In the genomic region with DNA sequence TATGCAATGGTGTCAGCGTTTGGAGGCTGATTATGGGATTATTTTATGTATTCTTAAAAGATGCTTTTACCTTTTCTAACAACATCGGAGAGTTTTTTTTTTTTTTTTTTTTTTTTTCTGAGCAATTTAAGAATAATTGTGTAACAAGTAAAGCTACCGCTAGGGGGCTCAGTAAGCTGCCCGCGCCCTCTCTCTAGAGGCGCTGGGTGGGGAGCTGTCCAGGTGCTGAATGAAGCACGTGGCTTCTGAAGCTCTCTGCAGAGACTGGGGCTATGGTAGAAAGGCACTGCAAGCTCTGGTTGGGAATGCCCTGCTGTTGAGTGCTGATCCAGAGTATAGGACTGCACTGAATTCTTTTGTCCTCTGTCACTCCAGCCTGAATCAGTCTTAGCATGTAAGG, we compare ENCODE assay signal across 8 mouse cellular contexts. TPM values are rescaled to one million over a fixed set of nuclear protein-coding genes. Genes with fewer than 3 reads are reported as not detected.
DNase-seq lines count a peak whose midpoint lies in the region; ATAC-seq lines count a peak whose summit lies in the region.

No protein-coding gene starts in this region.

- H3K27ac ChIP-seq in heart, embryonic 10.5 days = no peak overlapping the region
- no peak overlapping the region for H3K27ac ChIP-seq in lung, embryonic 16.5 days (ENCODE audit: low read length)

- H3K27me3 ChIP-seq in heart, embryonic 10.5 days (ENCODE audit: insufficient read depth, poor library complexity, severe bottlenecking) = no peaks in the 10 kb centered on the region
- H3K27me3 ChIP-seq in lung, embryonic 16.5 days (ENCODE audit: control insufficient read depth, insufficient read depth, low read depth, low read length) = no peaks in the 10 kb centered on the region

- peak; percentile 75 to 78 for DNase-seq in adrenal gland, adult 18-20 months (ENCODE audit: low spot score in 2 of 2)
- DNase-seq in embryo, embryonic 10.5 days (ENCODE audit: low spot score) = peak; percentile 93
- peak; percentile 86 for DNase-seq in heart, embryonic 10.5 days (ENCODE audit: low spot score)
- DNase-seq in kidney, postnatal 25 days = peak; percentile 91 to 93
- peak; percentile 65 for DNase-seq in right cerebral cortex, postnatal 14 days
- DNase-seq in urinary bladder, postnatal 25 days (ENCODE audit: low spot score) = peak; percentile 82

- no peaks in the 10 kb centered on the region for H3K4me1 ChIP-seq in heart, embryonic 10.5 days
- no peaks in the 10 kb centered on the region for H3K4me1 ChIP-seq in lung, embryonic 16.5 days (replicated peaks; ENCODE audit: control insufficient read depth, insufficient read depth, low read length)

- no peak overlapping the region for H3K4me2 ChIP-seq in lung, embryonic 16.5 days (ENCODE audit: low read depth, low read length)

- 6% methylated on average over 7 of the region's 7 CpGs for WGBS in heart, embryonic 10.5 days
- 1% methylated on average over 7 of the region's 7 CpGs for WGBS in lung, embryonic 16.5 days

- H3K4me3 ChIP-seq in heart, embryonic 10.5 days = no peak overlapping the region
- H3K4me3 ChIP-seq in lung, embryonic 16.5 days (ENCODE audit: low read length) = no peak overlapping the region

- H3K36me3 ChIP-seq in heart, embryonic 10.5 days = no peaks in the 10 kb centered on the region
- H3K36me3 ChIP-seq in lung, embryonic 16.5 days (ENCODE audit: control insufficient read depth, insufficient read depth, low read length) = no peaks in the 10 kb centered on the region

- H3K9ac ChIP-seq in lung, embryonic 16.5 days (ENCODE audit: low read length) = no peak overlapping the region

- peak; percentile 85 for ATAC-seq in CD4-positive, CD25-positive, alpha-beta regulatory T cell, adult 4 months
- peak; percentile 80 for ATAC-seq in lung, embryonic 16.5 days (ENCODE audit: low read depth)

- no peaks in the 10 kb centered on the region for H3K9me3 ChIP-seq in heart, embryonic 10.5 days
- H3K9me3 ChIP-seq in lung, embryonic 16.5 days (ENCODE audit: control insufficient read depth, low read length) = no peaks in the 10 kb centered on the region

RNA-seq across cellular contexts. Expression of gene Erc2, which starts 26.0 kb away (rescaled TPM):
- polyA plus RNA-seq in CD4-positive, CD25-positive, alpha-beta regulatory T cell, adult 4 months (2017; shearing (Covaris generic)) = under 1 TPM in 1 of 2 experiments, not detected in 1; 0.38 TPM
- total RNA-seq in adrenal gland, adult 18-20 months (2021) = 1 to 10 TPM; 5.0 to 8.5 TPM
- polyA plus RNA-seq in heart, embryonic 10.5 days (2016; fragmentation: Nextera tagmentation; extraction: Ambion mirVana) = 4.8 and 6.2 TPM in 2 replicates
- 1.5 and 1.9 TPM in 2 replicates for polyA plus RNA-seq in lung, embryonic 16.5 days (2015; fragmentation: Nextera tagmentation; extraction: Ambion mirVana)
